Mouse (Mus musculus) CH12.LX (cell line): ENCODE data around the gene Pdcd1lg2. TPM values are rescaled to one million over a fixed set of nuclear protein-coding genes. Genes with fewer than 3 reads are reported as not detected.

ENCODE experiments used
- DNase-seq: peaks from one replicate; pipeline ENCODE4 v3.0.0-alpha.2; 2013; ENCODE audit errors: extremely low read depth
- H3K27ac ChIP-seq: 2 replicates; pipeline ENCODE4 v1.5.1; 2012; ENCODE audit warnings: low read depth, mild to moderate bottlenecking, control low read depth, moderate library complexity; ENCODE audit not compliant: insufficient read depth
- H3K27me3 ChIP-seq: replicated peaks from 2 replicates; pipeline ENCODE3; 2012; ENCODE audit warnings: inconsistent platforms
- H3K36me3 ChIP-seq, 2 experiments: replicated peaks in 1 of 2; 2 replicates each; pipeline versions ENCODE3 to v1.6.1; 2012; ENCODE audit warnings: inconsistent platforms in 1 of 2, low read length in 1 of 2, mild to moderate bottlenecking in 1 of 2, mixed read lengths in 1 of 2, moderate library complexity in 1 of 2; ENCODE audit not compliant: control insufficient read depth in 1 of 2, insufficient read depth in 1 of 2
- H3K4me1 ChIP-seq, 2 experiments: 2 replicates each; pipeline ENCODE4 v1.6.1; 2012; ENCODE audit warnings: inconsistent platforms in 1 of 2, moderate library complexity in 1 of 2; ENCODE audit not compliant: insufficient read depth in 2 of 2, control insufficient read depth in 1 of 2
- H3K4me2 ChIP-seq: 2 replicates; pipeline ENCODE4 v1.6.1; 2012; ENCODE audit warnings: low read depth, mild to moderate bottlenecking, control low read depth; ENCODE audit not compliant: poor library complexity, insufficient read depth, severe bottlenecking
- H3K4me3 ChIP-seq, 3 experiments: fragments of 150-350 bp in 1 of 3; sonication (generic) in 1 of 3; replicated peaks in 1 of 3; 2 replicates each; pipeline versions ENCODE3 to v1.5.1; 2011 to 2012; ENCODE audit warnings: low read depth in 2 of 3, low read length in 2 of 3, mild to moderate bottlenecking in 2 of 3, moderate library complexity in 2 of 3, control low read depth in 1 of 3, improper control_type of control experiment in 1 of 3, inconsistent platforms in 1 of 3, mixed read lengths in 1 of 3; ENCODE audit not compliant: poor library complexity in 1 of 3
- H3K79me2 ChIP-seq: replicated peaks from 2 replicates; pipeline ENCODE4 v1.6.1; 2012; ENCODE audit warnings: mild to moderate bottlenecking, moderate library complexity; ENCODE audit not compliant: control insufficient read depth, poor library complexity, insufficient read depth, severe bottlenecking; ENCODE audit errors: extremely low read depth
- H3K9ac ChIP-seq: 2 replicates; pipeline ENCODE4 v1.6.1; 2012; ENCODE audit warnings: low read depth, mild to moderate bottlenecking, control low read depth, moderate library complexity; ENCODE audit not compliant: insufficient read depth
- H3K9me3 ChIP-seq: replicated peaks from 2 replicates; pipeline ENCODE3; 2012; ENCODE audit warnings: low read length, inconsistent platforms, mixed read lengths
- BHLHE40 ChIP-seq: IDR thresholded peaks from 2 replicates; pipeline ENCODE4 v1.6.1; 2011; ENCODE audit warnings: mild to moderate bottlenecking, low read depth, low read length, improper control_type of control experiment
- ELF1 ChIP-seq: IDR thresholded peaks from 2 replicates; pipeline ENCODE4 v1.6.1; 2014; ENCODE audit warnings: low read depth, mild to moderate bottlenecking, inconsistent platforms, low read length, improper control_type of control experiment
- GABPA ChIP-seq: IDR thresholded peaks from 2 replicates; pipeline ENCODE4 v1.6.1; 2012; ENCODE audit warnings: low read depth, low read length, improper control_type of control experiment, inconsistent platforms; ENCODE audit not compliant: insufficient replicate concordance
- HCFC1 ChIP-seq: IDR thresholded peaks from 2 replicates; pipeline ENCODE4 v1.6.1; 2012; ENCODE audit warnings: low read depth, mild to moderate bottlenecking, inconsistent platforms, low read length, improper control_type of control experiment
- JUN ChIP-seq: IDR thresholded peaks from 2 replicates; pipeline ENCODE4 v1.6.1; 2011; ENCODE audit warnings: low read depth, mild to moderate bottlenecking, low read length, improper control_type of control experiment, moderate library complexity; ENCODE audit not compliant: insufficient read depth
- JUND ChIP-seq: conservative IDR thresholded peaks from 2 replicates; pipeline ENCODE4 v1.6.1; 2011; ENCODE audit warnings: low read depth, low read length, improper control_type of control experiment
- KAT2A ChIP-seq: IDR thresholded peaks from 2 replicates; pipeline ENCODE4 v1.6.1; 2012; ENCODE audit warnings: low read length, improper control_type of control experiment, inconsistent platforms; ENCODE audit not compliant: insufficient replicate concordance
- MAX ChIP-seq: IDR thresholded peaks from 2 replicates; pipeline ENCODE4 v1.6.1; 2011; ENCODE audit warnings: low read length, improper control_type of control experiment
- MAZ ChIP-seq: IDR thresholded peaks from 2 replicates; pipeline ENCODE4 v1.6.1; 2012; ENCODE audit warnings: low read depth, mild to moderate bottlenecking, inconsistent platforms, low read length, improper control_type of control experiment, moderate library complexity
- MEF2A ChIP-seq: IDR thresholded peaks from 2 replicates; pipeline ENCODE4 v1.6.1; 2014; ENCODE audit warnings: low read depth, mild to moderate bottlenecking, inconsistent platforms, low read length, improper control_type of control experiment, borderline replicate concordance
- MXI1 ChIP-seq: IDR thresholded peaks from 2 replicates; pipeline ENCODE4 v1.6.1; 2011; ENCODE audit warnings: mild to moderate bottlenecking, low read depth, low read length, improper control_type of control experiment
- MYC ChIP-seq: IDR thresholded peaks from 2 replicates; pipeline ENCODE4 v1.6.1; 2011; ENCODE audit warnings: low read depth, mild to moderate bottlenecking, improper control_type of control experiment, low read length
- NELFE ChIP-seq: IDR thresholded peaks from 2 replicates; pipeline ENCODE4 v1.6.1; 2011; ENCODE audit warnings: low read depth, low read length, improper control_type of control experiment
- POLR2A ChIP-seq: IDR thresholded peaks from 2 replicates; pipeline ENCODE4 v1.6.1; 2011; ENCODE audit warnings: low read depth, mild to moderate bottlenecking, improper control_type of control experiment, low read length
- RAD21 ChIP-seq: IDR thresholded peaks from 2 replicates; pipeline ENCODE4 v1.6.1; 2011; ENCODE audit warnings: low read depth, mild to moderate bottlenecking, low read length, improper control_type of control experiment, moderate library complexity
- RCOR1 ChIP-seq: conservative IDR thresholded peaks from 2 replicates; pipeline ENCODE4 v1.6.1; 2012; ENCODE audit warnings: low read depth, mild to moderate bottlenecking, inconsistent platforms, low read length, improper control_type of control experiment
- UBTF ChIP-seq: IDR thresholded peaks from 2 replicates; pipeline ENCODE4 v1.6.1; 2012; ENCODE audit warnings: low read depth, mild to moderate bottlenecking, inconsistent platforms, low read length, improper control_type of control experiment, moderate library complexity
- USF2 ChIP-seq: conservative IDR thresholded peaks from 2 replicates; pipeline ENCODE4 v1.6.1; 2011; ENCODE audit warnings: low read depth, low read length, improper control_type of control experiment
- ZC3H11A ChIP-seq: IDR thresholded peaks from 2 replicates; pipeline ENCODE4 v1.6.1; 2012; ENCODE audit warnings: low read depth, mild to moderate bottlenecking, inconsistent platforms, low read length, improper control_type of control experiment
- dilution Hi-C: fragments of 300-500 bp; cut with MboI; formaldehyde crosslinking; loops from 2 replicates; pipeline ENCODE4 v1.14.3; 2020; ENCODE audit warnings: low sequenced_read_pairs; ENCODE audit not compliant: extremely low pct_unique_long_range_greater_than_20kb, extremely low pct_ligation_motif_present
- in situ Hi-C: fragments of 300-500 bp; cut with MboI; formaldehyde crosslinking; loops from 3 replicates; pipeline ENCODE4 v1.14.3; 2019; ENCODE audit warnings: low sequenced_read_pairs, low pct_ligation_motif_present, low pct_unique_long_range_greater_than_20kb, mixed read lengths
- polyA plus RNA-seq: library from polyadenylated mRNA; unstranded; fragments of >175 nt; gene quantifications from 2 replicates; pipeline ENCODE4 v1.2.1, GENCODE M21; 2012; ENCODE audit warnings: low read depth; ENCODE audit not compliant: insufficient read length
- total RNA-seq, 2 experiments: library from RNA; depleted of rRNA; stranded (reverse); fragments of 300-350 nt in 1 of 2; fragments of >200 nt in 1 of 2; gene quantifications; 2 replicates each; pipeline ENCODE4 v1.2.3; 2012 to 2014

Gene Pdcd1lg2
- total and polyA plus RNA-seq, 3 experiments, result 1.4 to 5.5 (median 1.7) TPM

- Histone ChIP-seq H3K4me1 (peaks cover 3 to 35% of the 10 kb centered on the region in 2 experiments; a peak in 3 of 4 replicates), H3K9me3 (peaks cover 11% of the 10 kb centered on the region), H3K79me2 (no peaks in the 10 kb centered on the region), H3K27ac (no peak overlapping the region), H3K9ac (no peak overlapping the region), H3K4me3 (no peak overlapping the region), H3K4me2 (no peak overlapping the region), H3K36me3 (peaks cover 7 to 42% of the 10 kb centered on the region in 2 experiments), H3K27me3 (no peaks in the 10 kb centered on the region)
- no peak for TF ChIP-seq USF2
- TF ChIP-seq JUN, result no peak
- in situ Hi-C loops (loop anchor here (10.0 to 25.0 kb wide), 2 partner anchors 452 to 529 kb away; no protein-coding TSS in a partner anchor), dilution Hi-C loops (no loop called here)
- DNase-seq, result no peak
These were observed 103.4 kb downstream of the Pdcd1lg2 start for GRCm38 (mm10) chr19:29514130-29514529.

GRCm38 (mm10) chr19:29515386-29515785, 104.7 kb downstream of the Pdcd1lg2 start:
- Histone ChIP-seq H3K4me3 (no peak overlapping the region), H3K36me3 (peaks cover 7 to 42% of the 10 kb centered on the region in 2 experiments), H3K27ac (no peak overlapping the region), H3K9me3 (peaks cover 11% of the 10 kb centered on the region), H3K79me2 (no peaks in the 10 kb centered on the region), H3K4me2 (no peak overlapping the region), H3K4me1 (peaks cover 7 to 47% of the 10 kb centered on the region in 2 experiments; a peak in 3 of 4 replicates), H3K27me3 (no peaks in the 10 kb centered on the region), H3K9ac (no peak overlapping the region)
- no peak for DNase-seq
- in situ Hi-C loops, result loop anchor here (10.0 to 25.0 kb wide), 2 partner anchors 453 to 531 kb away; no protein-coding TSS in a partner anchor
- dilution Hi-C loops, result no loop called here
- TF ChIP-seq ELF1 (no peak), RAD21 (no peak), ZC3H11A (no peak), JUND (no peak), NELFE (no peak), BHLHE40 (no peak), MYC (no peak), MAX (no peak), KAT2A (no peak), MEF2A (no peak), RCOR1 (no peak), MAZ (no peak), UBTF (no peak), JUN (no peak), POLR2A (no peak), HCFC1 (no peak), MXI1 (no peak), GABPA (no peak)
